Mouse (Mus musculus): ENCODE results near the gene Agap3.
A peak's percentile ranks its signal among the peaks of the same experiment; 100 is the strongest.

Gene Agap3

GRCm38 (mm10) chr5:24523806-24524205 lies 71.8 kb downstream of the Agap3 start:
- DNase-seq (ENCODE audit: low spot score in 2 of 2) = no peak

GRCm38 (mm10) chr5:24524522-24524921 lies 72.5 kb downstream of the Agap3 start:
- no peak for DNase-seq (ENCODE audit: low spot score in 2 of 2)

- no peak for DNase-seq (ENCODE audit: low spot score in 2 of 2)
These were observed 73.6 kb downstream of the Agap3 start for GRCm38 (mm10) chr5:24525360-24526189.

- DNase-seq (ENCODE audit: low spot score in 2 of 2) = no peak
These were observed 74.4 kb downstream of the Agap3 start for GRCm38 (mm10) chr5:24526190-24526888.

GRCm38 (mm10) chr5:24526889-24527230 lies 74.9 kb downstream of the Agap3 start, which contains the start of gene Gbx1:
Gbx1 (minus strand) TSS chr5:24527202.
- DNase-seq (ENCODE audit: low spot score in 2 of 2) = no peak

- DNase-seq (ENCODE audit: low spot score in 2 of 2) = no peak
These were observed 75.8 kb downstream of the Agap3 start for GRCm38 (mm10) chr5:24527780-24528179.

- DNase-seq (ENCODE audit: low spot score in 2 of 2) = peak; percentile 68 to 87
These were observed 78.2 kb downstream of the Agap3 start for GRCm38 (mm10) chr5:24530042-24530689.

GRCm38 (mm10) chr5:24533391-24533790 lies 81.4 kb downstream of the Agap3 start:
- no peak for DNase-seq (ENCODE audit: low spot score in 2 of 2)

GRCm38 (mm10) chr5:24534292-24534691 lies 82.3 kb downstream of the Agap3 start:
- no peak for DNase-seq (ENCODE audit: low spot score in 2 of 2)

GRCm38 (mm10) chr5:24535731-24536130 lies 83.8 kb downstream of the Agap3 start:
- DNase-seq (ENCODE audit: low spot score in 2 of 2) = no peak

GRCm38 (mm10) chr5:24536511-24536910 lies 84.5 kb downstream of the Agap3 start:
- DNase-seq (ENCODE audit: low spot score in 2 of 2) = no peak

GRCm38 (mm10) chr5:24537618-24538017 lies 85.6 kb downstream of the Agap3 start:
- DNase-seq (ENCODE audit: low spot score in 2 of 2) = no peak

- DNase-seq (ENCODE audit: low spot score in 2 of 2) = no peak
These were observed 87.8 kb downstream of the Agap3 start for GRCm38 (mm10) chr5:24539571-24540296.

- DNase-seq (ENCODE audit: low spot score in 2 of 2) = peak; percentile 26 to 39
These were observed 88.6 kb downstream of the Agap3 start, which contains the start of gene Asb10 for GRCm38 (mm10) chr5:24540387-24541143. Asb10 (minus strand) TSS chr5:24540978.

- no peak for DNase-seq (ENCODE audit: low spot score in 2 of 2)
These were observed 89.2 kb downstream of the Agap3 start for GRCm38 (mm10) chr5:24541144-24541569.

GRCm38 (mm10) chr5:24542643-24543042 lies 90.7 kb downstream of the Agap3 start:
- DNase-seq (ENCODE audit: low spot score in 2 of 2) = no peak

GRCm38 (mm10) chr5:24550598-24551316 lies 98.8 kb downstream of the Agap3 start:
- DNase-seq (ENCODE audit: low spot score in 2 of 2) = peak; percentile 54 to 64

- DNase-seq (ENCODE audit: low spot score in 2 of 2) = no peak
These were observed 99.3 kb downstream of the Agap3 start for GRCm38 (mm10) chr5:24551317-24551688.

Data from frontal cortex, postnatal 10 days (tissue).